Mouse (Mus musculus) neural tube, embryonic 11.5 days (tissue): Measurements from ENCODE around the gene Jmjd1c. TPM values are rescaled to one million over a fixed set of nuclear protein-coding genes. Genes with fewer than 3 reads are reported as not detected.

Experiments
- ATAC-seq: fragments of 200-750 bp; cut with Nextera tagmentation; 2 replicates; pipeline ENCODE4 v1.8.0; 2017; ENCODE audit warnings: moderate number of reproducible peaks, mild to moderate bottlenecking, moderate TSS enrichment, moderate library complexity; ENCODE audit not compliant: insufficient read depth, low FRiP score, low TSS enrichment
- DNase-seq: peaks from one replicate; pipeline ENCODE4 v3.0.0-alpha.2; 2015; ENCODE audit warnings: low spot score
- H3K27ac ChIP-seq: fragments of 300-500 bp; sonication (generic); 2 replicates; pipeline ENCODE4 v1.5.1; 2014; ENCODE audit warnings: low read depth, mild to moderate bottlenecking, low read length
- H3K27me3 ChIP-seq: fragments of 300-500 bp; sonication (generic); 2 replicates; pipeline ENCODE4 v1.6.1; 2014; ENCODE audit warnings: mild to moderate bottlenecking, low read length, mixed read lengths; ENCODE audit not compliant: control insufficient read depth, insufficient read depth
- H3K36me3 ChIP-seq: fragments of 300-500 bp; sonication (generic); 2 replicates; pipeline ENCODE4 v1.6.1; 2014; ENCODE audit warnings: mild to moderate bottlenecking, low read length, moderate library complexity, mixed read lengths; ENCODE audit not compliant: control insufficient read depth, insufficient read depth
- H3K4me1 ChIP-seq: fragments of 300-500 bp; sonication (generic); 2 replicates; pipeline ENCODE4 v1.6.1; 2014; ENCODE audit warnings: low read length, mixed read lengths; ENCODE audit not compliant: control insufficient read depth, insufficient read depth
- H3K4me2 ChIP-seq: fragments of 300-500 bp; sonication (generic); 2 replicates; pipeline ENCODE4 v1.6.1; 2014; ENCODE audit warnings: low read depth, mild to moderate bottlenecking, moderate library complexity
- H3K4me3 ChIP-seq: fragments of 300-500 bp; sonication (generic); 2 replicates; pipeline ENCODE4 v1.5.1; 2014; ENCODE audit warnings: low read depth, low read length
- H3K9ac ChIP-seq: fragments of 300-500 bp; sonication (generic); 2 replicates; pipeline ENCODE4 v1.6.1; 2014; ENCODE audit warnings: mild to moderate bottlenecking, low read length
- H3K9me3 ChIP-seq: fragments of 300-500 bp; sonication (generic); 2 replicates; pipeline ENCODE4 v1.6.1; 2016; ENCODE audit warnings: low read length; ENCODE audit not compliant: control insufficient read depth
- WGBS: fragments of 180-500 bp; shearing (Covaris S2); extraction: QIAGEN DNeasy Blood & Tissue Kit; methylation state at CpG from one replicate; pipeline ENCODE4 v1.1.7; 2014; 5-methylcytosine and 5-hydroxymethylcytosine counted together
- polyA plus RNA-seq: library from polyadenylated mRNA; unstranded; fragments of >200 nt; fragmentation: Nextera tagmentation; extraction: Ambion mirVana; gene quantifications from 2 replicates; pipeline ENCODE4 v1.2.1, GENCODE M21; 2014

Jmjd1c gene
- polyA plus RNA-seq, 1 experiment from 2014 or later: 47.6 TPM

GRCm38 (mm10) chr10:67094922-67095321, 1.0 kb upstream of the Jmjd1c start:
- H3K9ac ChIP-seq: no peak overlapping the region
- H3K4me2 ChIP-seq: no peak overlapping the region
- DNase-seq (no peak), ATAC-seq (no peak)
- H3K27me3 ChIP-seq: no peaks in the 10 kb centered on the region
- peaks cover 16% of the 10 kb centered on the region for H3K4me1 ChIP-seq
- no peaks in the 10 kb centered on the region; the same call in 1 of the 2 replicates for H3K36me3 ChIP-seq
- no peak overlapping the region for H3K4me3 ChIP-seq
- no peaks in the 10 kb centered on the region for H3K9me3 ChIP-seq
- no peak overlapping the region for H3K27ac ChIP-seq
- 90% methylated on average over 7 of the region's 7 CpGs for WGBS

GRCm38 (mm10) chr10:67096621-67097436, 904 bp downstream of the Jmjd1c start, which contains the start of gene Reep3:
Reep3 (minus strand) TSS chr10:67096945.
- no peaks in the 10 kb centered on the region for H3K9me3 ChIP-seq
- H3K4me1 ChIP-seq: peaks cover 26% of the 10 kb centered on the region
- H3K27me3 ChIP-seq: no peaks in the 10 kb centered on the region
- WGBS: under 1% methylated on average over 76 of the region's 97 CpGs
- H3K27ac ChIP-seq: peak within 1 kb of the TSS; percentile 99
- peak within 1 kb of the TSS; percentile 100 for H3K9ac ChIP-seq
- H3K36me3 ChIP-seq: no peaks in the 10 kb centered on the region; the same call in 1 of the 2 replicates
- DNase-seq: peak; percentile 80
- peak within 1 kb of the TSS; percentile 79 for H3K4me3 ChIP-seq
- peak within 1 kb of the TSS; percentile 71 for H3K4me2 ChIP-seq
- peak; percentile 76 for ATAC-seq

GRCm38 (mm10) chr10:67097437-67098150, 1.7 kb downstream of the Jmjd1c start:
- Histone ChIP-seq H3K4me1 (peaks cover 32% of the 10 kb centered on the region), H3K36me3 (no peaks in the 10 kb centered on the region; the same call in 1 of the 2 replicates), H3K4me2 (peak overlapping the region; percentile 71), H3K27ac (peak overlapping the region; percentile 99), H3K27me3 (no peaks in the 10 kb centered on the region), H3K9ac (peak overlapping the region; percentile 100), H3K9me3 (no peaks in the 10 kb centered on the region), H3K4me3 (peak overlapping the region; percentile 79)
- under 1% methylated on average over 13 of the region's 15 CpGs for WGBS
- DNase-seq: no peak
- no peak for ATAC-seq

- Histone ChIP-seq H3K4me1 (peaks cover 33% of the 10 kb centered on the region), H3K9ac (no peak overlapping the region; the same call in 1 of the 2 replicates), H3K9me3 (no peaks in the 10 kb centered on the region), H3K4me3 (peak overlapping the region; percentile 79), H3K27ac (no peak overlapping the region), H3K27me3 (no peaks in the 10 kb centered on the region), H3K36me3 (no peaks in the 10 kb centered on the region), H3K4me2 (peak overlapping the region; percentile 71)
- 15% methylated on average over 7 of the region's 7 CpGs for WGBS
- DNase-seq (no peak), ATAC-seq (no peak)
Measured at GRCm38 (mm10) chr10:67098408-67099050, 2.6 kb downstream of the Jmjd1c start.

GRCm38 (mm10) chr10:67099183-67099929, 3.4 kb downstream of the Jmjd1c start:
- Histone ChIP-seq H3K4me3 (no peak overlapping the region), H3K36me3 (no peaks in the 10 kb centered on the region), H3K27me3 (no peaks in the 10 kb centered on the region), H3K9ac (no peak overlapping the region), H3K9me3 (no peaks in the 10 kb centered on the region), H3K4me2 (peak overlapping the region; percentile 71), H3K4me1 (peaks cover 41% of the 10 kb centered on the region), H3K27ac (no peak overlapping the region)
- 43% methylated on average over 13 of the region's 13 CpGs for WGBS
- ATAC-seq (no peak), DNase-seq (no peak)

GRCm38 (mm10) chr10:67100011-67100661, 4.2 kb downstream of the Jmjd1c start:
- H3K9me3 ChIP-seq: no peaks in the 10 kb centered on the region
- peaks cover 49% of the 10 kb centered on the region for H3K4me1 ChIP-seq
- H3K27me3 ChIP-seq: no peaks in the 10 kb centered on the region
- no peak overlapping the region for H3K27ac ChIP-seq
- no peak overlapping the region for H3K4me2 ChIP-seq
- ATAC-seq (no peak), DNase-seq (no peak)
- no peaks in the 10 kb centered on the region for H3K36me3 ChIP-seq
- H3K4me3 ChIP-seq: no peak overlapping the region
- H3K9ac ChIP-seq: no peak overlapping the region
- 41% methylated on average over 7 of the region's 7 CpGs for WGBS

GRCm38 (mm10) chr10:67100831-67101251, 4.9 kb downstream of the Jmjd1c start:
- no peak overlapping the region for H3K4me2 ChIP-seq
- 59% methylated on average over 9 of the region's 9 CpGs for WGBS
- no peaks in the 10 kb centered on the region for H3K9me3 ChIP-seq
- ATAC-seq (no peak), DNase-seq (no peak)
- no peak overlapping the region for H3K9ac ChIP-seq
- no peak overlapping the region for H3K27ac ChIP-seq
- peaks cover 53% of the 10 kb centered on the region for H3K4me1 ChIP-seq
- H3K27me3 ChIP-seq: no peaks in the 10 kb centered on the region
- no peak overlapping the region for H3K4me3 ChIP-seq
- H3K36me3 ChIP-seq: no peaks in the 10 kb centered on the region

- Histone ChIP-seq H3K4me1 (peaks cover 56% of the 10 kb centered on the region), H3K9me3 (no peaks in the 10 kb centered on the region), H3K36me3 (no peaks in the 10 kb centered on the region), H3K9ac (no peak overlapping the region), H3K4me2 (no peak overlapping the region), H3K4me3 (no peak overlapping the region), H3K27me3 (no peaks in the 10 kb centered on the region), H3K27ac (no peak overlapping the region)
- ATAC-seq (peak; percentile 43; the same call in 1 of the 2 replicates), DNase-seq (peak; percentile 31)
- WGBS: 15% methylated on average over 9 of the region's 9 CpGs
Measured at GRCm38 (mm10) chr10:67104543-67104942, 8.6 kb downstream of the Jmjd1c start.
